Mouse (Mus musculus): Measurements from ENCODE around the gene Olfml2b. TPM values are rescaled to one million over a fixed set of nuclear protein-coding genes. Genes with fewer than 3 reads are reported as not detected.

Gene Olfml2b
- polyA plus RNA-seq, 1 experiment = not detected

DNA sequence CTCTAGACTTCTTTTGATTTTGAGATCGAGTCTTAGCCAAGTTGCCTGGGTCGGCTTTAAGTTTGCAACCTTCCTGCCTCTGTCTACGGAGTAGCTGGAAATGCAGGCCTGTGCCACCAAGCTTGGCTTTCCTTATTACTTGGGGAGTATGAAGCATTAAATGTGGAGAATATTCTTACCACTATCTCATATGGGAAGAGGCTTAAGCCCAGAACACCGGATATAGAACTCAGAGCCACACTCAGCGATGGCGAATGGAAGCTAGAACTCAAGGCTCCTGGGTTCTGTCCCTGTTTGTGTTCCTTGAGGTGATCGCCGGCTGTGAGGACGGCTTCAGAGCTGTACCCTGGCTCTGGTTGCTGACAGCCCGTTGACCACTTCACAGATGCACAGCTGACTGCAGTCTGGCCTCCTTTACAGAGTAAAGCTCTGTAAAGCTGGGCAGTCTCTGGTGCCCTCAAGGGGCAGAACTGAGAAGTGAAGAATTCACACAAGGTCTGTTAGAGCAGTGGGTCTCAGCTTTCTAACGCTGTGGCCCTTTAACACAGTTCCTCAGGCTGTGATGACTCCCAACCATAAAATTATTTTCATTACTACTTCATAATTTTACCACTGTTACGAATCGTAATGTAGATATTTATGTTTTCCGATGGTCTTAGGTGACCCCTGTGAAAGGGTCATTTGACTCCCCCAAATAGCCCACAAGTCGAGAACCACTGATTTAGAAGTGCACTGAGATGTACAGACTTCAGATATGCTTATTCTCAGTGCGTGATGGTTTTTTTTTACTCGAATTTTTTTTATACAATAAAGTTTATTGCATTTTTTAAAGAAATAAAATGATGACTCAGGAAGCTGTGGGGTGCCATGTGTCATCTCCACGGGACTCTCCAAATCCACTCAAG is 31.1 kb upstream of the Olfml2b start:
- Histone ChIP-seq H3K4me1 (peaks cover 35% of the 10 kb centered on the region), H3K27me3 (replicated peaks) (peaks cover 5% of the 10 kb centered on the region), H3K4me3 (replicated peaks) (no peak overlapping the region), H3K36me3 (replicated peaks; ENCODE audit: low read length) (no peaks in the 10 kb centered on the region), H3K9me3 (no peaks in the 10 kb centered on the region)
- TF ChIP-seq GATA1 (IDR thresholded peaks at IDR 0.05; ENCODE audit: borderline replicate concordance, low read length) (no peak), FLI1 (IDR thresholded peaks at IDR 0.05; ENCODE audit: low read length) (no peak)

DNA sequence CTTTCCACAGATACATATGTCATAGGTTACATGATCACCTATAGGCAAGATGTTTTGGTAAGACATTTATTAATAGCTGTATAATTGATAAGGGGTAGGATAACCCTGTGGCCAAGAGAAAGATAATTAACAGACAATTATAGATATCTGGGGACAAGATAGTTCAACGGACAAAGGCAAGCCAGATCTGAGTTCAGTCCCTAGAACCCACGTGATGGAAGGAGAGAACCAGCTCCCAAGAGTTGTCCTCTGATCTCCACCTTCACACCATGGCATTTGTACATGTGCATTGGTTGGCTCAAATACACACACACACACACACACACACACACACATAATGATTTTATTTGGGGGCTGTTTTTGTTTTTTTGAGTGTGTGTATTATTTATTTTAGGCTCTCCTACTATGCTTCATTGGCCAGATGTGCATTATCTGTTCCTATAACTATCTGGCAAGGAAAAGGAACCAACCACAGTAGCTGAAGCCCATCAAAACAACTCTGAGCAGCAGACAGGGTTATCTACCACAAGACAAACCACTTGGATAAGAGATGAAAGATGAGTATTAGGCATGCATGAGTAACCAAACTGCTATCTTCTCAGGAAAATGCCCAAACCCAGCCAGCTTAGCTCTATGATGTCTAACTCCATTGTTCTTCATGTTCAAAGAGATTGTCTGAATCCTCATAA is 24.5 kb upstream of the Olfml2b start:
- Histone ChIP-seq H3K4me1 (peaks cover 13% of the 10 kb centered on the region; the same call in 1 of the 2 replicates), H3K4me3 (replicated peaks) (no peak overlapping the region), H3K27me3 (replicated peaks) (peaks cover 5% of the 10 kb centered on the region), H3K9me3 (peaks cover 8% of the 10 kb centered on the region), H3K36me3 (replicated peaks; ENCODE audit: low read length) (peaks cover 5% of the 10 kb centered on the region)
- TF ChIP-seq GATA1 (IDR thresholded peaks at IDR 0.05; ENCODE audit: borderline replicate concordance, low read length) (no peak), FLI1 (IDR thresholded peaks at IDR 0.05; ENCODE audit: low read length) (no peak)

DNA sequence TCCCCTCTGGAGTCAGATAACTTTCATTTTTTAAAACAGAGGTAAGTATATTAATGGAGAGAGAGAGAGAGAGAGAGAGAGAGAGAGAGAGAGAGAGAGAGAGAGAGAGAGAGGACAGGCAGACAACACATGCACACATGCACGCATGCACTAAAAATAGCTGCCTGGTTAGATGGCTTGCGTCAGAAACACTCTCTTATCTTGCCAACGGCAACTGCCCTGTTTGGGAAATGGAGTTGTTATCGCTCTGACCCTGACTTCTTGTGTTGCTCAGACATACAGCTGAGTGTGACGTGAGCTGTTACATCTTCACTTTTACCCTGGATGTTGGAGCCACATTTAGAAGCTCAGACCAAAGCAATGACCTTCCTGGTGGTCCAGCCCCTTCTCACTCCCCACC is 21.4 kb upstream of the Olfml2b start:
- no peaks in the 10 kb centered on the region for H3K27me3 ChIP-seq (replicated peaks)
- H3K9me3 ChIP-seq = peaks cover 15% of the 10 kb centered on the region
- H3K36me3 ChIP-seq (replicated peaks; ENCODE audit: low read length) = peaks cover 5% of the 10 kb centered on the region
- no peak for TF ChIP-seq GATA1 (IDR thresholded peaks at IDR 0.05; ENCODE audit: borderline replicate concordance, low read length)
- no peak for TF ChIP-seq FLI1 (IDR thresholded peaks at IDR 0.05; ENCODE audit: low read length)
- no peak overlapping the region for H3K4me3 ChIP-seq (replicated peaks)
- peaks cover 13% of the 10 kb centered on the region; the same call in 1 of the 2 replicates for H3K4me1 ChIP-seq

DNA sequence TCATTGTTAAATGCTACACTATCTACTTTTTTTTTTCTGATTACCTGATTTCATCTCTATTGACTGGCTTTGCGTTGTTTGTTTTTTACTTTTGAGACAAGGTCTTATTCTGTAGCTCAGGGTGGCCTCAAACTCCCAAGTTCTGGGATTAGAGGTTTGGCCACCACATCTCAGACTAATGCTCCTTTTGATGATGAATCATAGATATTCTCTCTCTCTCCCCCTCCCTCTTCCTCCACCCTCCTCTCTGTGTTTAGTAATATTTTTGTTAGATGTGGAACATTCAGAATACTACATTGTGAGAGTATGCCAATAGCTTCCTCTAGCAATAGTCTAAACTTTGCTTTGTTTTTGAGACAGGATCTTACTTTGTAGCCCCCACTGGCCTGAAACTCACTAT is 20.9 kb upstream of the Olfml2b start:
- H3K9me3 ChIP-seq = peaks cover 18% of the 10 kb centered on the region
- no peak overlapping the region for H3K4me3 ChIP-seq (replicated peaks)
- H3K27me3 ChIP-seq (replicated peaks) = no peaks in the 10 kb centered on the region
- peaks cover 13% of the 10 kb centered on the region; the same call in 1 of the 2 replicates for H3K4me1 ChIP-seq
- H3K36me3 ChIP-seq (replicated peaks; ENCODE audit: low read length) = peaks cover 5% of the 10 kb centered on the region
- TF ChIP-seq FLI1 (IDR thresholded peaks at IDR 0.05; ENCODE audit: low read length) = no peak
- no peak for TF ChIP-seq GATA1 (IDR thresholded peaks at IDR 0.05; ENCODE audit: borderline replicate concordance, low read length)

DNA sequence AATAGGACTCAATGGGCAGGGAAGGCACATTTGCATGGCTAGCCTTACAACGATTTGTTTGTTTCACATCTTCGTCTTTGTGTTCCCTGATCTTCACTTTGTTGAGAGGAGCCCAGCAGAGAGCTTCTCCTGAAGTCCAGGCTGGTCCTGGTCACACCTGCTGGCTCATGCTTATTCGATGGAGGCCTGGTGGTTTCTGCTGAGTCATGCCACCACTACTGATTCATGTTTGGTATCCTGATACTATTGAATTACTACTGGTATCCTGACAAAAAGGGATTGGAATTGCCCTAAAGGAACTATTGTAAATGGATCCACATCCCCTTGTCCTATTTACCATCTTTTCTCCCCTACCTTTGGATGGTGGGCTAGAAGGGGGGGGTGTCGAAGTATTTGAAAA is 13.8 kb upstream of the Olfml2b start:
- Histone ChIP-seq H3K4me3 (replicated peaks) (no peak overlapping the region), H3K4me1 (peaks cover 8% of the 10 kb centered on the region), H3K27me3 (replicated peaks) (peaks cover 5% of the 10 kb centered on the region), H3K36me3 (replicated peaks; ENCODE audit: low read length) (no peaks in the 10 kb centered on the region), H3K9me3 (peaks cover 10% of the 10 kb centered on the region; the same call in 1 of the 2 replicates)
- TF ChIP-seq GATA1 (IDR thresholded peaks at IDR 0.05; ENCODE audit: borderline replicate concordance, low read length) = no peak
- TF ChIP-seq FLI1 (IDR thresholded peaks at IDR 0.05; ENCODE audit: low read length) = no peak

DNA sequence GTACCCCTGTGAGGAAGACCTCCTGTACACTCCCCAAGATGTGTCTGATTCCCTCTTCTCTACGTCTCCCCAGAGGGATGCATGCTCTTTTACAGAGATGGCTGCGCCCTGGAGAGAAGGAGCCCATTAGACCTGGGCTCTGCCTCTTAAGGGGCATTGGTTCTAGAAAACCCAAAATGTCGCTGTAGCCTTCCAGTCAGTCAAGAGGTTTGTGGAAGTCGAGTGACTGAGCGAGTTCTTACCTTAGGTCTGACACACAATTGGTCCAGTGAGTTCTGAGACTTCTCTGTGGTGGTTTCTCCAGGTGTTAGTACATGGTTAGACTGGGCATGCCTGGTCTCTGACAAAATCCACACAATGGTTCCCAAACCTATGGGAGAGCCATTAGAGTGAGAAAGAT is 12.8 kb upstream of the Olfml2b start:
- Histone ChIP-seq H3K4me1 (peaks cover 8% of the 10 kb centered on the region), H3K36me3 (replicated peaks; ENCODE audit: low read length) (no peaks in the 10 kb centered on the region), H3K27me3 (replicated peaks) (peaks cover 10% of the 10 kb centered on the region), H3K4me3 (replicated peaks) (no peak overlapping the region), H3K9me3 (peaks cover 10% of the 10 kb centered on the region; the same call in 1 of the 2 replicates)
- TF ChIP-seq GATA1 (IDR thresholded peaks at IDR 0.05; ENCODE audit: borderline replicate concordance, low read length) (no peak), FLI1 (IDR thresholded peaks at IDR 0.05; ENCODE audit: low read length) (no peak)

DNA sequence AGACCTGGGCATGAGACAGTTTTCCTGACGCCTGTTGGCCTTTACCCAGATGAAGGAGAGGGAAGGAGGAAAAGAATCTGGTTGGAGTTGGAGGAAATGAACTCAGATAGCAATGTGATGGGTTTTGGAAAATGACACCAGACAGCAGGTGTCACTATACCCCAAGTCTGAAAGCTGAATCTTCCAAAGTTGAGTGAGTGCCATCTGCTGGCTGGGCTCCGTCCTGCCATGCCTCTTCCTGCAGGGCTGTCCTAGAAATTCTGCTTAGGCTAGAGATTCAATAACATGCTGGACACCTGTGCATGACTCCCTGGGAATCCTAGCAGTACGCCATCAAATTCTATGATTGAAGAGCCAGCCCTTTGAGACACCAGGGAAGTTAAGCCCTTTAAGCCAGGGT is 11.9 kb upstream of the Olfml2b start:
- peaks cover 8% of the 10 kb centered on the region; the same call in 1 of the 2 replicates for H3K9me3 ChIP-seq
- TF ChIP-seq GATA1 (IDR thresholded peaks at IDR 0.05; ENCODE audit: borderline replicate concordance, low read length) (no peak), FLI1 (IDR thresholded peaks at IDR 0.05; ENCODE audit: low read length) (no peak)
- H3K4me3 ChIP-seq (replicated peaks) = no peak overlapping the region
- H3K36me3 ChIP-seq (replicated peaks; ENCODE audit: low read length) = no peaks in the 10 kb centered on the region
- H3K4me1 ChIP-seq = peaks cover 8% of the 10 kb centered on the region
- H3K27me3 ChIP-seq (replicated peaks) = peaks cover 11% of the 10 kb centered on the region

DNA sequence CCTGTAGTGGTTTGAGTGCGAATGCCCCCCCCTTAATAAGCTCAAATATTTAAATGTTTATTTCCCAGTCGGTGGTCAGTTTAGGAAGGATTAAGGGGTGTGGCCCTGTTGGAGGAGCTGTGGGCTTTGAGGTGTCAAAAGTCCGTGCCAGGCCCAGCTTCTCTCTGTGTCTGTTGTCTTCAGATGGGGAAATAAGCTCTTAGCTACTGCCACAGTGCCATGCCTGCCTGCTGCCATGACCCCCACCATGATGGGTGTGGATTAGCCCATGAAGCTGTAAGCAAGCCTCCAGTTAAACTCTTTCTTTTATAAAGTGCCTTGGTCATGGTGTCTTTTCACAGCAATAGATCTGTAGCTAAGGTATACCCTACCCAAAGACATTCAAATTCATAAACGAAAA is 11.5 kb upstream of the Olfml2b start:
- H3K36me3 ChIP-seq (replicated peaks; ENCODE audit: low read length) = no peaks in the 10 kb centered on the region
- H3K9me3 ChIP-seq = peaks cover 4% of the 10 kb centered on the region; the same call in 1 of the 2 replicates
- no peak overlapping the region for H3K4me3 ChIP-seq (replicated peaks)
- peaks cover 8% of the 10 kb centered on the region for H3K4me1 ChIP-seq
- TF ChIP-seq GATA1 (IDR thresholded peaks at IDR 0.05; ENCODE audit: borderline replicate concordance, low read length) = no peak
- no peak for TF ChIP-seq FLI1 (IDR thresholded peaks at IDR 0.05; ENCODE audit: low read length)
- peaks cover 16% of the 10 kb centered on the region for H3K27me3 ChIP-seq (replicated peaks)

DNA sequence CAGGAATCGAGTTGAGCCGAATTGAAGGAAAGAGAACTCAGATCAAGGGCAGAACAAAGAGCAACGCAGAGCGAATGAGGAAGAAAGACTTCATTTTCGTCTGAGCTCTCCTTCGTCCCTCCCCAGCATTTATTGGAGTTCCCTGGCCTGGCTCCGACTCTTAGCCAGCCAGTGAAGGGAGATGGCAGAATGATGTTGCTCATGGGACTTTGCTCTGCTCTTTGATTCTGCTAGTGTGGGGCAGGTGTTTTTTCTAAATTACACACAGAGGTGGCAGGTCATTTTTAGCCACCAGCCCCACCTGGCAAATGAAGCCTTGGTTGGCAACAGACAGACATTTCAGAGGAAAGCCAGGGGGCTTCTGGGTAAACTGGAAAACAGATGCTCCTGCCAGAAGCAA is 5.4 kb upstream of the Olfml2b start:
- no peak overlapping the region for H3K4me3 ChIP-seq (replicated peaks)
- H3K9me3 ChIP-seq = peaks cover 10% of the 10 kb centered on the region
- H3K27me3 ChIP-seq (replicated peaks) = peaks cover 45% of the 10 kb centered on the region
- no peaks in the 10 kb centered on the region for H3K36me3 ChIP-seq (replicated peaks; ENCODE audit: low read length)
- peaks cover 4% of the 10 kb centered on the region for H3K4me1 ChIP-seq
- TF ChIP-seq FLI1 (IDR thresholded peaks at IDR 0.05; ENCODE audit: low read length) = no peak
- no peak for TF ChIP-seq GATA1 (IDR thresholded peaks at IDR 0.05; ENCODE audit: borderline replicate concordance, low read length)
